Mouse (Mus musculus): ENCODE results near the gene Plppr1. TPM values are rescaled to one million over a fixed set of nuclear protein-coding genes. Genes with fewer than 3 reads are reported as not detected.

The Plppr1 gene
- total RNA-seq, 2 experiments from 2014 or later, result not detected

DNA sequence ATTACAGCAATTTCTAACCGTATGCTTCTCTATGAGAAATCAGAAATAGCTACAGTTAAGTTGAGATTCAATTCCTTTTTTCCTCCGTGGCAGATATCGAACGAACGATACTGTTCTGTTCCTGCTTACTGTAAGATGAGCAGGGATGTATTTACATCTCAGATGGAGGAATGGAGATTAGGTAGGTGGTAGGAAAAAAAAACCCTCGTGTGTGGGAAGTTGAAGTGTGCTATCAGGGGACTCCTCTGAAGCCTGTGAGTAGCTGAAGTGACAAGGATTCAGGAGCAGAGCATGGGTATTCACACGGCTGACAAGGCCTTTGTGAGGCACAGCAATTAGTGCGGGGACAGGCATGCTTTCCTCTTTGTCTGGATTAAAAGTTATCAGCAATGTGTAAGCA is 49.3 kb downstream of the Plppr1 start:
- ATAC-seq (replicated peaks; ENCODE audit: low FRiP score, poor library complexity, severe bottlenecking), result no peak

DNA sequence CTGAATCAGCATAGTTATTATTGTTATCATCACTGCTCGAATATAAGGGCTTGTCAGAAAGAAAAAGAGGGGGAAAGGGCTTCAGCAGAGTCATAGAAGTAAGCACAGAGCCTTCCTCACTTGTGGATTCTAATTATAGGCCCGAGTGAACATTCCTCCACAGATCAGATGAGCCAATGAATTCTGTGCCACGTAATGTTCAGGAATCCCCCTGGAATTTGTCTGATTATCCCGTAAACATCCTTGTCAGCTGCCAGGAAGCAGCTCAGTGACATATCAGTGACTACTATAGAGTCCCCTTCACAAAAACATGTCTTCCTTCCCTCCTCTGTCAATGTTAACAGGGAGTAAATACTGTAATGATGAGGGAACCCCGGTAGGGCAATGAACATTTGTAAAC is 50.9 kb downstream of the Plppr1 start:
- ATAC-seq (replicated peaks; ENCODE audit: low FRiP score, poor library complexity, severe bottlenecking), result no peak

DNA sequence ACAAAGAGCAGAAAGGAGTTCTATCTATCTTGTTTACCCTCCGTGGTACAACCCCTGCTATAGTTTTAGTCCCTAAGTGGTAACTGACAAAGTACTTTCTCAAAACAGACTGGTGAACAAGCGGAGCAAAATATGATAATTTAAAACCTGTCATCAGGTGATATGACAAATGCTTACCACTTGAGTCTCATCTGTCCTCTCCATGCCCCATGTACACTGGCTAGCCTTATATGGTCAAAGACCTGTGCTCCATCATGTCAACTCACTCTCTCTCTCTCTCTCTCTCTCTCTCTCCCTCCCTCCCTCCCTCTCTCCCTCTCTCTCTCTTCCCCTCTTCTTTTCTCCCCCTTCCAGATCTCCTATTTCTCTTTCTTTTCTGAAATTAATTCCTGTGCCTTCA is 59.8 kb downstream of the Plppr1 start:
- no peak for ATAC-seq (replicated peaks; ENCODE audit: low FRiP score, poor library complexity, severe bottlenecking)

DNA sequence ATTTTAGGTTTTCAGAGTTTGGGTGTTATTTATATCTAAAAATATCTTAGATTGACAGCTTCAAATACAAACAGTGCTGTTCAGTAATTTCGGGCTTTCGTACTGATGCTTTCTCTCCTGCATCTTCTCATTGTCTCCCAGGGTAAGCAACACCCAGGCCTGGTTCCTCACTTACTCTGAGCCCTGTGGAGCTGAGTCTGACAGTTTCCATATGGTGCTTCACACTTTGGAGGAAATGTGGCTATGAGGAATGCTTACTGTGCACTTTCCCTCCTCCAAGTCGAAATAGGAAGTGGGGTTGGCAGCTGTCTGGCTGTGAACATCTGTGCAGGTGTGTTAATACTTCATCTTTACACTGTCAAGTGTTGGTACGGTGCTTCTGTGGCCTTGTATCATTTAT is 85.7 kb downstream of the Plppr1 start:
- ATAC-seq (replicated peaks; ENCODE audit: low FRiP score, poor library complexity, severe bottlenecking), result no peak

DNA sequence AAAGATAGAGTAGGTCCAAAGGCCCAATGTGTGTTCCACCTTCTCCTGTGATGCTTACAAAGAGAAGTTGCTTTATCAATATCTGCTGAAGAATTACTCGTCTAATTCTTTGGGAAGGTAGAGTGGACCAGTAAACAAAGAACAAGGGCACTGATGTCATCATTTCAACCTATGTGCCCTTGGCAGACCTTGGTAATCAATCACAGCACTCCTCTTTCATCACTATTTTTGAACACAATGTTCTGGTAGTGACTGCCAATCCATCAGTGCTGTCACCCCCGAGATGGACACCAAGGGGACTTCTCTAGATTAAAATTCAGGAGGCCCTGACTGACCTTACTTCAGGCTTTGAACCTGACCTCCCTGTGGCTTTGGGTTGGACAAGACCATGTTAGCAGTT is 89.7 kb downstream of the Plppr1 start:
- ATAC-seq (replicated peaks; ENCODE audit: low FRiP score, poor library complexity, severe bottlenecking), result no peak

DNA sequence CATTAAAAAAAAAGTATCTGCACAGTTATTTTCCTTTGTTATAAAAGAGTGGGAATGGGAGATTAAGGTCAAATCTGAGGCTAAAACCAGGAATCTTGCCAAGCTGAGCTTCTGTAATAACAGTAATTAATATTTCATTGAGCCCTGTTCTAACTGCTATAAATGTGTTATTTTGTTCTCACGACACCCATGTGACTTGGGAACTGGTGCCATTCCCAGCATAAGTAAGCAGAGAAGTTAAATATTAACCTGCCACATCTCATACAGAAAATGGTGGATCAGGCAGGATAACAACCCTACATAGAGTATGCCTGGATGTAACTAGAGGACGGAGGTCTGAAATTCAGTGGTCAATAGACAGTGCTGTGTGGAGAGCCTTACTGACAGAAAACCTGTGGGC is 90.2 kb downstream of the Plppr1 start:
- no peak for ATAC-seq (replicated peaks; ENCODE audit: low FRiP score, poor library complexity, severe bottlenecking)

DNA sequence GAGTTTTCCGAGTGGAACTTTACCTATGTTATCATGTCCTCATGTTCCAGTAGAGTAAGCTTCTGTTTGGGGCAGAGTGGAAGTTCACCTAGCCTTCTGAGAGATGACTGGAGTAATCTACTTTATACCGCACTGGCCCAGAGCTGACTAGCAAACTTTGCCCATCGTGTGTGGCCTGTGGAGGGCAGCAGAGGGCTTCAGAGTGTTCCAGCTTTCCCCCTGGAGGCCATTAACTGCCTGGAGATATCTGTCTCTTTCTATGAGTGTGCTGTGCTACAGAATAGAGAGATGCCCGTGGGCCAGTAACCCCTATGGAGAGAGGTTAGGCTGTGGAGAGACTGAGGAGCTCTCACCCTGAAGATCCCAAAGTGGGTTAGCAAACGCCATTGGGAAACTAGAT is 94.8 kb downstream of the Plppr1 start:
- no peak for ATAC-seq (replicated peaks; ENCODE audit: low FRiP score, poor library complexity, severe bottlenecking)

DNA sequence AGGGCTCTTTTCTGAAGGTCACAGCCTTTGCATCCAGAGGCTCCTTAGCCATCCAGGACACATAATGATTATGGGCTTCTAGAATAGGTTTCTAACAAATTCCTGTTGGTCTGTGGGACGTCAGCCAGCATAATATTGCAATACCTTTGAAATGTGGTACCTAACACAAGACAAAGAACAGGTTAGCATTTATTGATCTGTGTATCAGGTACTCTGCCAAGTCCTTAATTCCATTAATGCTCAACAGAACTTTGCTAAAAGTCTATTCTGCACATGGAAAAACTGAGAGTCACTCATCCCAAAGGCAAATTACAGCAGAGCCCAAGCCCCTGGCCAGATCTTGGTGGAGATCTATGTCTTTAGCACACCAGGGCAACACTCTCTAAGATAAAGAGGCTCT is 97.7 kb downstream of the Plppr1 start:
- no peak for ATAC-seq (replicated peaks; ENCODE audit: low FRiP score, poor library complexity, severe bottlenecking)

DNA sequence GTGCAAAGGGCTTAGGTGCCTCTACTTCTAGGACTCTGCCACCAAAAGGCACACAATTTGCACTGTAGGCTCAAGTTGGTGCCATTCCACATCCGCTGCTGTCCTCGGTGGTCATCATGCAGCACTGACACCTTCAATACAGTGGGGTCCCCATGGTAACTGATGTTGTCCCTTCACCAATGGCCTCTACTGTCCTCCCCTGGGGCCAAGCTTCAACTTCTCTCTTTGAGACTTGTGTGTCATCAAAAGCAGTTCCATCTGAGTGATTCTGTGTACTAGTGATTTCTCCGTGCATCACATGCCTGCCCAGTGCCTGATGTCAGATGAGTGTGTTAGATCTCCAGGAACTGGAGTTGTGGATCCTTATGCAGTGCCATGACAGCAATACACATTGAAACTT is 104.2 kb downstream of the Plppr1 start:
- no peak for ATAC-seq (replicated peaks; ENCODE audit: low FRiP score, poor library complexity, severe bottlenecking)

DNA sequence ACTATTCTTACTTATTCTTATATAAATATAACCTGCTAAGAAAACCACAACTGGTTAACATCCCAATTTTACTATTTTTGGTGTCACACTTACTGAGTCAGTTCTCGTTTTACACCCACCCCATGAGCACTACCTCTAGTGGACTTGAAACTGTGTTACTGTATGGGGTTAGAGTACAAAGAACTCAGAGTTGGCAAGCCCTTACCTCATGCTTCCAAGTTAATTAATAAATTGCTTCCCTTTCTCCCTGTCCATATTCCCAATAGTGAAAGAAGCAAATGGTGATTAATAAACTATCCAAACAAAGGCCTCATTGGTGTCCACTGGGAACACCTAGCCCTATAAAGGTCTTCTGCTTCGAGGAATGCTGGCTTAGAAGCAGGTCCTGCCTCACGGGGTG is 107.3 kb downstream of the Plppr1 start:
- ATAC-seq (replicated peaks; ENCODE audit: low FRiP score, poor library complexity, severe bottlenecking), result no peak

DNA sequence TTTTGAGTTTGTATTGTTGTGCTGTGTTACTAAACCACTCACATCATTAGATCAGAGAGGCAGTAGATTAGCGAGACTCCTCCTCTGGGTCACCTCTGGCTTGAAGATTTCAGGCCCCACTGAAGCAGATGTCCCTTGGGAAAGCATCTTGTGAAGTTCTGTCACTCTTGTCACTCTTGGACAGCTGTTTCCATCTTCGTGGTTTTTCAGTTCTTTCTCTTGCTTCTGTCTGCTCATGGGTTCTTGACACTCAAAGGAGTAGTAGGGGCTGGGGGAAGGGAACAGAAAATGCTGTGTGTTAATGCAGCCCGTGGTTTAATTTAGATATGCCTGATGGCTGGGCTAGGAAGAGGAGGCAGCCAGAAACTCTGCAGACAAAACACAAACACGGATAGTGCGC is 108.0 kb downstream of the Plppr1 start:
- ATAC-seq (replicated peaks; ENCODE audit: low FRiP score, poor library complexity, severe bottlenecking), result no peak

DNA sequence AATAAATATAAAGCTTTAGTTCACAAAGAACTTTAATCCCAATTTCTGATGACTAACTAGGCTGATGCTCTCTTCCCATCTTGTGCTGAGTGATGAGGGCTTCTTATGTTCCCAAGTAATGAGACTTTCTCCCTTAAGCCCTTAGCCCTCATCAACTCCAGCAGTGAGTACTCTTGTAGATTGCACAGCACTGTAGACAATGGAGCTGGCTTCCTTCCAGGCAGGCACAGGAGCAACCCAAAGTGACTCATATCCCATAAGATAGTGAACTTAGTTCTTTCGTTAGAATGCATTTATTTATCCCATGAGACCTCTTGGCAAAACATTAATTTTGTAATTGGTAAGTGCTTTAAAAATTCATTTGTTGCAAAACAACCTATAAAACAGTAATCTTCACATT is 110.4 kb downstream of the Plppr1 start:
- no peak for ATAC-seq (replicated peaks; ENCODE audit: low FRiP score, poor library complexity, severe bottlenecking)

DNA sequence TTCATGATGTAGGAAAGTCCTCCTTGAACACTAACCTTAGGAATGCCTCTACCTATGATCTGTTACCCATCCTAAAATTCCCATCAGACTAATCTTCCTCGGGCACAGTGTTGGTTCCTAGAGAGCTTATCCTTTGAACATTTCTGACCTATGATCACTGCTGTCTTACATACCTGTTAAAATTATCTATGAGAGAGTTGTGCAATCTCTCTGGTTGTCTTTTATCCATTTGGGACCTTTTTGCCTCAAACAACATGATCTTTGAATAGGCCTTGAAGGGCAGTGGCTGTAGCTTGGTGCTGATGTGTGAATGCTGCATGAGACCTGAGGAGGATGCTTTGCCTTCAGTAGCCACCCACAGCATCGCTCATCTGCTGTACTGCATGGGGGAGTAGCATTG is 119.0 kb downstream of the Plppr1 start:
- ATAC-seq (replicated peaks; ENCODE audit: low FRiP score, poor library complexity, severe bottlenecking), result no peak

DNA sequence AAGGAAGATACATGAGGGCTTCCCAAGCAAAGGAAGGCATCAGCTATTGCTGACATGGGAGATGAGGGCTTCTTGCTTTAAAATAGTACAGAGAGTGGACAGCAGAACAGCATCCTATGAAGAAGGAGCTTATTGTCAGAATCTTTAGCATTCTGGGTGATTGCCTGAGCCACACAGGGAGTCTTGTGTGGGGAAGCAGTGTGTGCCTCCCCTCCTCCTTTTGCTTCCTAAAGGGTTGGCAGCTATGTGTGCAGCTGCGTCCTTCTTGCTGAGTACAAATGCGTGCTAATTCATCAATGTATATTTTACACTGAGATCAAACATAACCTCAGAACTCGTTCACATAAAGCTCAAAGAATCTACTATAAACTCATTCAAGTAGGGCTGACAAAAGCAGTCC is 119.8 kb downstream of the Plppr1 start:
- ATAC-seq (replicated peaks; ENCODE audit: low FRiP score, poor library complexity, severe bottlenecking), result no peak

DNA sequence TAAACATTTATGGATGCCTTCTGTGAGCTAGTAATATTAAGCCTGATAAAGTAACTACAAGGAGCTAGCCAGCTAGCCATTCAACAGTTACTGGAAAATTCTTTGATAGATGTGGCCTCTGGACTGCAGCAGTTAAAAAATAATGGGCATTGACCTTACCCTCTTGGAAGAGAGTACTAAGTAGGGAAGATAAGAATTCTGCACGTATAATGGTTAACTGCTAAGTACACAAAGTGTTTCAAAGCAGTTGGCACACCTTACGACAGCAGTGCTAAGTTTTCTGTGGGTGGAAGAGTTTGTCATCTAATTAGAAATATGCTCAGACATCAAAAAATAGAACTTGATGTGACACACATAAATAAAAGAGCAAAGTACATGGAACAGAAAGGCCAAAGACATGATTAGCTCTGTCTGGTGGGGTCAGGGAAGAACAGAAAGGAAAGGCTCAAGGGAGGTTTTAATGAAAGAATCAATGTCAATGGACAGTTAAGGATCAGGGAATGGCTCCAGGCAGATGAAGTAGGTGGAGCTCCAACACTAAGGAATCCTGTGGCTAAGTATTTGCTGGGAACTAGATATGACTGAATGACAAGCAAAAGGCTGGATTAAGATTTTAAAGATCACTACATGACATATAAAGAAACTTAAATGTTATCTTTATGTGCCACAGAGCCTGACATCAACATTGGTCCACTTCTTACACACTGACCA is 120.6 kb downstream of the Plppr1 start:
- ATAC-seq (replicated peaks; ENCODE audit: low FRiP score, poor library complexity, severe bottlenecking), result no peak

DNA sequence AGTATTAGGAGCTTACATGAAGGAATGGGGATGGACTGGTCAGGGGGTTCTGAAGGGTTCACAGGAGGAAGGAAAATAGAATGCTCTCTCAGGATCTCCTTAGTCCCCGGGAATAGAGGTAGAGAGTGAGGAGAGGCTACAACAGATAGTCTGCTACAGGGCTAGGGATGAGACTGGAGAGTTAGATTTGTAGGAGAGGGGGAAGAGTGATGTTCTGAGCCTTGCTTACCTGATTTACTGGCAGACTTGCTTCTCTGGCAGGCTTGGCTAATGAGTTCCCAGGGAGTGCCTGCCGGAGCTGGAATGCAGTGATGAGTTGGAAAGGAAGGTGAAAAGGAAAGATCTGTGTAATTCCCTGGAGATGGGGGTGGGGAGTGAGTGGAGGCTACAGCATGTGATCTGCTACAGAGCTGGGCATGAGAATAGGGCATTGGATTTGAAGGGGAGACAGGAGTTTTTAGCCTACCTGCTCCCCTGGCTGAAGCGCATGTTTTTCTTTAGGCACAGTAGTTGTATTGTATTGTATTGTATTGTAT is 131.0 kb downstream of the Plppr1 start:
- no peak for ATAC-seq (replicated peaks; ENCODE audit: low FRiP score, poor library complexity, severe bottlenecking)

DNA sequence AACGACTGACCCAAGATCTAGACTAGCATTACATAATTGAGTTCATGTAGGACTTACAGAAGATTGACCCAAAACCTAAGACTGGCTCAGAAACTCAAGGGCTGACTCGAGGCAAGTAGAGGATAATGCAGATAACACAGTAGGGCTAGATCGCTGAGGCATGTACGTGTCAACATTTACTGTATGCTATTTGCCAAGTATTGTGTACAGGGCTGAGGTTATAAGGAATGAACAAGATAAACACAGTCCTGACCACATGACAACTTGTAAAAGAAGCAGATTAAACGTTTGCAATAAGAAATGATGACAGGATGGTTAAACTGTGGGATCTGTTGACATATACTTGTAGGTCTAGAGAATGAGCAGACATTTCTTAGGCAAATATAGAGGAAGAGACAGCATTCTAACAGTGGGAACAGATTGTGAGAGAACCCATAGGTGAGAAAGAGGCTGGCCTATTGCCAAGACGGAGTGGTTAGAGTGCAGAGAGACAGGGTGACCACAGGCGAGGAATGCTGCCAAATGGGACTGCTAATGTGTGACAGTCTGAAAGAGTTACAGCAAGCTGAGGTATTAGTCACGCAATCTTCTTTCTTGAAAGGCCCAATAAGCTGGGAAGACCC is 138.2 kb downstream of the Plppr1 start:
- ATAC-seq (replicated peaks; ENCODE audit: low FRiP score, poor library complexity, severe bottlenecking), result no peak

DNA sequence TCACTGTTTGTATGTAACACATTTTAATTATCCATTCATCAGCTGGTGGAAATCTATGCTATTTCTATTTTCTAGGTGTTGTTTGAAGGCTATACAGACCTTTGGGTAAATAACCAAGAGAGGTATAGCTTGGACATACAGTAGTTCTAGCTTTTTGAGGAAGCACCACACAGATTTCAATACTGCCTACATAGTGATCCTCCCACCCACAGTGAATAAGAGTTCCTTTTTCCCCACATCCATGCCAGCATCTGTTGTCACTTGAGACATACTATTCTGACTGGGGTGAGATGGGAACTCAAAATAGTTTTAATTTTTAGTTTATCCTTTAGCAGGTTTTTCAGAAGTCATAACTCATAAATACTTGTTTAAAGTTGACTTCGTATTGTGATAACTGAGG is 151.4 kb downstream of the Plppr1 start:
- ATAC-seq (replicated peaks; ENCODE audit: low FRiP score, poor library complexity, severe bottlenecking), result no peak

DNA sequence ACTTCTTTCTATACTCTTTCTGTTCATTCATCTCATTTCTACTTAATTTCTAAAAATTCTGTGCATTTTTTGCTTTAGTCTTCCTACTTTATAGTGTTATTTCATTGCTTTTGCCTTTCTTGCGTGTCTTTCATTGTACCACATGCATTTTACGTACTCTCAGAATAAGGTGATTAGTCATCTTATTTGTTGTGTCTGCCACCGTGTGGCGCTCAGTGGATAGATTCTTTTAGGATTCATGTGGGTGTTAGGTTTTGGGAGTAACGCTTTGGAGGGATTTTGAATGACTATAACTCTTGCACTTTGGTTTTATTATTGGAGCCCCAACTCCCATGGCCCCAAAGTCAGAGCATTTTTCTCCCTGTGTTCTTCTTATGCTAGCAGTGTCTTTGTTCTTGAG is 152.5 kb downstream of the Plppr1 start:
- no peak for ATAC-seq (replicated peaks; ENCODE audit: low FRiP score, poor library complexity, severe bottlenecking)

DNA sequence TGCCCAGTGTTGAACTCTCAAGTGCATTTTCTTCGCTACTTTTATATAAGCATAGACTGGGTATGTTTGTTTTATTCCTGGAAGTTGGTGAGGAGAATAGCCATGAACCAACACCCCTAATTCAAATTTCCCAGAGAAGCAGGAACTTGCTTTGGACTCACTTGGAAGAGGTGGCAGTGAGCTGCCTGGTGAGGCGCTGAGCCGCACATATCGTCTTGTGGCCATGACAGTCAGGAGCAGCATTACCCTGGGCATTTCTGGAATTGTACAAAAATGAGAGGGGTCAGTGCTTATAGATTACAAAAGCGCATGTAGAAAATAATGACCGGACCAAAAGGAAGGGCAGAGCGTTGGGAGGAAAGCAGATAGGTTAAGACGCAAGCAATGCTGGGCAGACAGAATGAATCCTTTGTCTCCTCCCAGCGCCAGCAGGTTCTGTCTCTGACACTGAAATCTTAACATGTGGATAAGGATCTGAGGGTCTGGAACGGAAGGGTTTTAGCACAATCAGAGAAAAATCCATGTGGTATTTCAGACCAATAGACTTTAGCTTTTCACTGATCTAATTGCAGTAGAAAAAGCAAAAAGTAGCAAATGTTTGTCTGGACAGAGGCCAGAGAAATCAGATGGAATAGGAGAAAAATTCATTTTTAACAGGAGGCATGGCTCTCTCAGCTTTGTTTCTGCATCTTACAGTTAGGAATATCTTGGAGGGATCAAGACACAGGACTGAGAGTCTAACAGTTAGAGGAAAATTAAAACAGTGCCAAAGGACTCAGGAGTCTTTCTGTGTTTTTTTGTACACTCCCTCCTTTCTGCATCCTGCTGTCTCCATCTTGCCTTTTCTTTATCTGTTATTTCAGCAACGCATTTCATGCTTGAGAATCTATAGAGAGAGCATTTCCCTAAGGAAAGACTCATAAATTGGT is 153.8 kb downstream of the Plppr1 start:
- no peak for ATAC-seq (replicated peaks; ENCODE audit: low FRiP score, poor library complexity, severe bottlenecking)

DNA sequence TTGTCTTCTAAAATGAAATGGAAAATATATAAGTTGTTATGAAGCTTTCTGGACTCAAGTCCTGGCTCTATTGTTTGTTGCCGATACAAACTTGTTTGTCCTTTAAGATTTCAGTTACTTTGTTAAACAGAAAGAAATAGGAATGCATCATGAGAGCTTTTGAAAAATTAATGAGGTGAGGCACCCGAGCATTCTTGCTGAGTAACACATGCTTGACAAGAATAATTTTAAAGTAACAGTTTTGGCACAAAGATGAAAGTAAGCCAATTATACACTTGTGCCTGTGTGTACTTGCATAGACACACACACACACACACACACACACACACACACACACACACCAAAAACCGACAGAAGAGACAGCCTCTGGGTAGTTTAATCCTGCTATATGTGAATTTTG is 155.3 kb downstream of the Plppr1 start:
- no peak for ATAC-seq (replicated peaks; ENCODE audit: low FRiP score, poor library complexity, severe bottlenecking)
